Mouse (Mus musculus) urinary bladder, postnatal 14 days (tissue): ENCODE results near the gene Acd.

Source experiments
- DNase-seq: peaks from one replicate; pipeline ENCODE4 v3.0.0; 2021; ENCODE audit warnings: low spot score

Gene Acd

DNA sequence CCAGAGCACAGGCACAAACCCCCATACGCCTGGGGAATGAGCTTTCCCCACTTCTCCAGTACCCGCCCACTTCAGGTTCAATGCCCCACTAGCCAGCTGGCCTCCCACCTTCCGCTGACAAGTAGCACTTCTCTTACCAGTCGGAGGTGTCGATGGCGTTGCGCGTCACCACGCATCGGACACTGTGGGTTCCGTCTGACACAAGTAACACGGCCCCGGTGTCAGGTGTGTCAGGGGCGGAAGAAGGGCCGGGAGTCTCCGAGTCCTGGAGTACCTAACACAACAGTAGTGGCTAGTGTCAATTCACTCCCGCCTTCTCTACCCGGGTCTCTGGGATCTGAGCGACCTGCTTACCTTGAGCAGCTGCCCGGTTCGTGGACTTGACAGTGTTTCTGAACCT lies 336 bp downstream of the Acd start:
- DNase-seq: peak; percentile 46

- DNase-seq: no peak
These were observed 1.2 kb downstream of the Acd start for GRCm38 (mm10) chr8:105699488-105700215.

DNA sequence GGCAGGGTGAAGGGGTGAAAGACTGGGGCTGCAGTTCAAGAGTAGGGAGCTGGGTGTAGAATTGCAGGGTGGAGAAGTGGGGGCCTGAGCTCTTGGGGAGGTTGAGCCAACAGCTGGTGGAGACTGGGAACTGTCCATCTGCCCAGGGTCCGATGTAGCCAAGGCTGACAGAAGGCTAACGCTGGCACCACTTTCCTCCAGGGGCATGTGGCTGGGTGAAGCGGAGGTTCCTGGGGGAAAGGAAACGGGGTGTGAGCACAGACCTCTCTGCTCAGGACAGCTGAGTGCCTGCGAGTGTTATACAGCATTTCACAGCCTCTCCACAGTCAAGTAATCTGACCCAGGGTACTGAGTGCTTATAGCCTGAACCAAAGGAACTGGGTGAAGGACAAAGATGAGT lies 2.2 kb downstream of the Acd start:
- DNase-seq: no peak

DNA sequence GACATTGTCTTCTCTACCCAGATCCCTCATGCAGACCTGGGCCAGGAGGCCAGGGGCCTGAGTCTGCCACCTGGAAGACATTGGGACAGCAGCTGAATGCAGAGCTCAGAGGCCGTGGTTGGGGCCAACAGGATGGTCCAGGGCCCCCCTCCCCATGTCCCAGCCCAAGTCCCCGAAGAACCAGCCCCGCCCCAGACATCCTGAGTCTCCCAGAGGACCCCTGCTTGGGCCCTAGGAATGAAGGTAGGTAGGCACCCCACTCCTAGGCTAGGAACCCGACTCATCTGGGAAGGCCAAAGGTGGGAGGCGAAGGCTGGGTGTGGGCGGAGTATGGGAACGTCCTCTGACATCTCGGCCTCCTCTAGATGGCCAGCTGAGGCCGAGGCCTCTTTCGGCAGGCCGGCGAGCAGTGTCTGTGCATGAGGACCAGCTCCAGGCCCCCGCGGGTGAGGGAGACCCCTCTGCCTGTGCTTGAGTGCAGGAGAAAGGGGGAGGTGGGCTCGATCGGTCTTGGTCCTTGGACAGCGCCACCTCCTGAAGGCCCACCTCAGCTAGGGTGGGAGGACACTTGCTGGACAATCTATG lies 3.6 kb downstream of the Acd start:
- DNase-seq: no peak

DNA sequence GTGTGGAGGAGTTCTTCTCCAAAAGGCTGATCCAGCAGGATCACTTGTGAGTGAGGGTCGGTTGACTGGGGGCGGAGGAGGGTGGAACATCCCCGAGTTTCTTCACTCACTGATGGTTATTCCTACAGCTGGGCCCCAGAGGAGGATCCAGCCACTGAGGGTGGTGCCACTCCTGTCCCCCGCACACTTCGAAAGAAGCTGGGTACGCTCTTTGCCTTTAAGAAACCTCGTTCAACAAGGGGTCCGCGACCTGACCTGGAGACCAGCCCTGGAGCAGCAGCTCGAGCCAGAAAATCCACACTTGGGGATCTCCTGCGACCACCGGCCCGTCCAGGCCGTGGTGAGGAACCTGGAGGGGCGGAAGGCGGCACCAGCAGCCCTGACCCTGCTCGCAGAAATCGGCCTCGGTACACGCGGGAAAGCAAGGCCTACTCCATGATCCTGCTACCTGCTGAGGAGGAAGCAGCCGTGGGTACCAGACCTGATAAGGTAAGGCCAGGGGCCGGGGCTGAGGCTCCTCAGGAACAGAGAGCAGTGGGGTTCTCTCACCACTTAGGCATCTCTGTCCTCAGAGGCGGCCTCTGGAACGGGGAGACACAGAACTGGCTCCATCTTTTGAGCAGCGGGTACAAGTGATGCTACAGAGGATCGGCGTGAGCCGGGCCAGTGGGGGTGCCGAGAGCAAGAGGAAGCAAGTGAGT lies 5.7 kb downstream of the Acd start:
- DNase-seq: no peak

GRCm38 (mm10) chr8:105694051-105694799 lies 6.7 kb downstream of the Acd start:
- DNase-seq: no peak

DNA sequence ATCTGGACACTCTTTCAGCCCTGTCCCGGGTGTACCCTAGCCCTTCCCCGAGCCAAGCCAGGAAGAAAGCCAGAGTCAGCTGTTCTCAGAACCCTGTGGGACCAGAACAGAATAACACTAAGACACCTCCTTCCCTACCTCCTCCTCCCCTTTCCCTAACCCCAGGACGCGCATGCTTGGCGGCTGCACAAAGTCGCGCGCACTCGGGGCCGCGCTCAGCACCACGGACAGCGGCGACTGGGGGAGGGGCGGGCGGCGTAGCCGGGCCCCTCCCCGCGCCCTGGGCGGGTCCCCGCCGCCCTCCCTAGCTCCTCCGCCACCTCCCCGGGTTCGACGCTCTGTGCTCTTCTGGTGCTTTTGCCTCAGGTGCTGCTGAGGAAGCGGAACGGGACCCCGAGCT lies 7.3 kb downstream of the Acd start:
- peak; percentile 60 for DNase-seq

GRCm38 (mm10) chr8:105692449-105693182 lies 8.3 kb downstream of the Acd start:
- DNase-seq: no peak

DNA sequence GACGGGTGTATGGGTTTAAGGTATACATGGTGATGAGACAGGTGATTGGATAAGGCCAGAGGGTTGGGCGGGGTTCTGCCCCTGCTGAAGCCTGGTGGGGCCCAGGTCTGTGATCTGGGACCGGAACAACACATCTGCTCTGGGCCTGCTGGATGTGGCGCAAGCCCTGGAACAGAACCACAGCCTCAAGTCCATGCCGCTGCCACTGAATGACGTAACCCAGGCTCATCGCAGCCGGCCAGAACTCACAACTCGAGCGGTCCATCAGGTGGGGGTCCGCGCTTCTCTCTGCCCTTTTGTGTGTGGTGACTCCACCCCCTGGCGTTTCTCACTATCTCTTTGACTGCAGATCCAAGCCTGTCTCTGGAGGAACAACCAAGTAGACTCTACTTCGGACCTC lies 9.9 kb downstream of the Acd start:
- DNase-seq: no peak

- no peak for DNase-seq
These were observed 10.9 kb downstream of the Acd start for GRCm38 (mm10) chr8:105689983-105690360.

DNA sequence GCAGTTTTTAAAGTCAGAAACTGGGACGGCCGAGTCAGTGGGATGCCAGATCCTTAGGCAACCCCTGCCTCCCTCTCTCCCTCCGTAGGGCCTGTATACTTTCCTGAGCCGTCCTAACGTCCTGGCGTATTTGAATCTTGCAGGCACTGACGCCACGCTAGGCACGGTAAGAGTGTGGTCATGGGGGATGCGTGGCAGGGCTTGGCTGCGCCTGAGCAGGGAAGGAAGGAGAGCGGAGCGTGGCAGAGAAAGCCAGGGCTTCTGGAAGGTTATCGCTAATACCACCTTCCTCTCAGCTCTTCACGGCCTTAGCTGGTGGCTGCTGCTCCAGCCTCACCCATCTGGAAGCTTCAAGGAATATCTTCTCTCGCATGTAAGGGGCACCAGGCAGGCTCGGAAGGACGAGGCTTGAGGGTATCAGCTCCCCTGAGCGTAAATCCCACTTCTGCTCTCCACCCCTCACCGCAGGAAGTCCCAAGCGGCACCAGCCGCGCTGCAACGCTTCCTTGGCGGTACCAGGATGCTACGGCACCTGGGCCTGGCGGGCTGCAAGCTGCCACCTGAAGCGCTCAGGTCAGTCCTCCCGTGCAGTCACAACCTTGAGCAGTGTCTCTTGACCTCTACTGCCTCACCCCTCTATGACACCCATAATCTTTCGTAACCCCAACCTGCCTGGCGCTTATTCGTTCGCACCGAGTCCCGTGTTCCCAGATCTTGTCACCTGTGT lies 11.5 kb downstream of the Acd start:
- DNase-seq: no peak

GRCm38 (mm10) chr8:105688242-105688752 lies 12.6 kb downstream of the Acd start:
- DNase-seq: no peak

DNA sequence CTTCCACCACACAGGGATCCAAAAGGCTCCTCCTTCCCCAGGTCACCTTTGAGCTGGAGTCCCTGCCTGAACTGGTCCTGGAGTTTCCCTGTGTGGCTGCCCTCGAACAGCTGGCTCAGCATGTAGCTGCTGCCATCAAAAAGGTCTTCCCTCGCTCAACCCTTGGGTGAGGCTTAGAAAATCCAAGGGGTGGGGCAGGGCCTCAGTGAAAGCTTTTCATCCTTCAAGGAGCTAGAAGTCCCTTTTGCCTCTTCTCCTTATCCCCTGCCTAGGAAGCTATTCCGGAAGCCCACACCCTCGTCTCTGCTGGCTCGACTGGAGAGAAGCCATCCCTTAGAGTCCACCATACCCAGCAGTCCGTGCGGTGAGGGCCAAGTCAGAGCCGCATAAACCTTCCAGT lies 13.4 kb downstream of the Acd start:
- no peak for DNase-seq

DNA sequence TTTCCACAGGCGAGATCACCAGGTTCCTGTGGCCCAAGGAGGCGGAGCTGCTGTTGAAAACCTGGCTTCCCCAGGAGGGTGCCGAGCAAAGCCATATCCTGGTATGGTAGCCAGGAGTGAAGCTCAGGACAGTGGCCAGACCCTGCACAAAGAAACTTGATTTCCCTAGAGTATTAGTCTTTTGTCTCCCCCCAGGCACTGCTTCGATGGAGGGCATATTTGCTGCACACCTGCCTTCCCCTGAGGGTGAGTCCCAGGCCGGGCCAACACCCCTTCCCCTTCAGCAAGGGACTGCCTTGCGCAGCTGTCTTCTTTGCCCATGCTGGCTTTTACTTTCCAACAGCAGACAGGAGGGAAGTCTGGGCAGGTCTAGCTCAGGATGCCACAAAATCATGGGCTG lies 14.4 kb downstream of the Acd start:
- no peak for DNase-seq

GRCm38 (mm10) chr8:105685796-105686308 lies 15.1 kb downstream of the Acd start, which contains the start of gene Carmil2:
Carmil2 (plus strand) TSS chr8:105686274.
- peak; percentile 70 for DNase-seq

GRCm38 (mm10) chr8:105685325-105685724 lies 15.6 kb downstream of the Acd start:
- DNase-seq: no peak

DNA sequence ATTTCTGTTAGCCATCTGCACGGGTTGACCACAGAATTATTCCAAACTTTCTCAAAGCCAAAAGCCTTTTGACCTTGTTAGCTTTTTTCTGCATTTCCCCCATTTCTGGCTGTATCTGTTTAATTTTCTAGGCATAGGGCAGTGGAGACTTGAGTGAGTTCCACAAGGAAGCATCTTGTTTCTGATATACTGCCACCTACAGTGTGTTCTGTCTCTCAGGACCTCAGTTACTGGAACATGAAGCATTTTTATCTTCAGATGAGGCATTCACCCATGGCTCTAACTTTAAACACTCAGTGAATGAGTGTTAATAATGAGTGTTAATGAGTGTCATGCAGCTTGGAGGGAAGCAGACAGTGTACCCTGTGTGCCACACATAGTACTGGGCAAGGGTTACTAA lies 23.0 kb downstream of the Acd start:
- DNase-seq: no peak

- peak; percentile 5 for DNase-seq
These were observed 39.7 kb downstream of the Acd start for GRCm38 (mm10) chr8:105661167-105661566.

DNA sequence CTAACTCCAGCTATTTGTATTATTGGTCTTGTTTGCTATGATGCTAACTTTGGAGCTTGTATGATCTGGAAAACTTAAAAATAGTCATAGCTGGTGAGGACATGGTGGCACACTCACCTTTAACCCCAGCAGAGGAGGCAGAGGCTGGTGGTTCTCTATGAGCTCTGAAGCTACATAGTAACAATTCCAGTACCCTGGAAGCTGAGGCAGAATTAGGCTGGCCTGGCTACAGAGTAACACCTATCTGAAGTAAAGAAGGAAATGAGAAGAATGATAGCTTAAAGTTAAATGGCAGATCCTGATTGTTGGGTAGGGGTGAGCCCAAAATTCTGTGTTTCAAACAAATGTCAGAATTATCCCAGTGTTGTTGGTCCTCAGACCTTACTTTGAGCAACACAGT lies 43.3 kb downstream of the Acd start:
- DNase-seq: no peak

- no peak for DNase-seq
These were observed 52.0 kb downstream of the Acd start for GRCm38 (mm10) chr8:105648929-105649328.
